Mouse (Mus musculus): ENCODE data around the gene Slc38a4. TPM values are rescaled to one million over a fixed set of nuclear protein-coding genes. Genes with fewer than 3 reads are reported as not detected.

The Slc38a4 gene
- polyA plus RNA-seq, 2 experiments = 24.4 to 52.7 TPM

DNA sequence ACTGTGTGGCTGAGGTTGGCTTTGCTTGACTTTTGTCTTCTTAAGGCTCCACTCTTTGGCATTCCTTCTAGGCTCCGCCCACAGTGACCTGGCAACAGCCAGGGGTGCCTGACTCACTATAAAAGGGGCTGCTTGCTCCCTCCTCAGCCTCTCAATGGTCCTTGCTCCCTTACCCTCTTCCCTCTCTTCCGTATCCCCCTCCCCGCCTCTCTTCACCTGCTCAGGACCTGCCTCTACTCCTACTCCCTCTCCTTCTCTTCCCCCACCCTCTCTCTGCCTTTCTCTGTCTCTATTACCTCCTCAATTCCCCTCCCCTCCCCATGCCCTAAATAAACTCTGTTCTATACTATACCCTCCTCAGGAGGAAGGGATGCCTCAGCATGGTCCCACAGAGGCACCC lies 20.3 kb upstream of the Slc38a4 start:
- H3K9me3 ChIP-seq (ENCODE audit: control insufficient read depth, low read length) = no peaks in the 10 kb centered on the region
- TF ChIP-seq CTCF (IDR thresholded peaks at IDR 0.05; ENCODE audit: low read depth) (no peak), EP300 (IDR thresholded peaks at IDR 0.05; ENCODE audit: low read depth) (no peak)
- peaks cover 0 to 9% of the 10 kb centered on the region in 2 experiments; a peak in 2 of 4 replicates for H3K4me1 ChIP-seq (replicated peaks; ENCODE audit: control insufficient read depth in 2 of 2, insufficient read depth in 2 of 2, low read length in 1 of 2)
- no peak overlapping the region for H3K4me3 ChIP-seq (ENCODE audit: insufficient read depth in 1 of 2, low read depth in 2 of 2, low read length in 2 of 2)
- H3K4me2 ChIP-seq (ENCODE audit: low read depth) = no peak overlapping the region
- H3K9ac ChIP-seq (replicated peaks) = no peak overlapping the region
- no peaks in the 10 kb centered on the region for H3K27me3 ChIP-seq (ENCODE audit: control insufficient read depth, insufficient read depth, low read length)
- no peak overlapping the region for H3K27ac ChIP-seq
- ATAC-seq (ENCODE audit: insufficient read depth) (no peak), DNase-seq (ENCODE audit: low read depth in 3 of 3, low spot score in 3 of 3) (no peak)
- WGBS (ENCODE audit: insufficient replicate concordance) = 48% methylated on average over 3 of the region's 3 CpGs
- no peaks in the 10 kb centered on the region for H3K36me3 ChIP-seq (replicated peaks; ENCODE audit: control insufficient read depth, insufficient read depth, low read depth)

DNA sequence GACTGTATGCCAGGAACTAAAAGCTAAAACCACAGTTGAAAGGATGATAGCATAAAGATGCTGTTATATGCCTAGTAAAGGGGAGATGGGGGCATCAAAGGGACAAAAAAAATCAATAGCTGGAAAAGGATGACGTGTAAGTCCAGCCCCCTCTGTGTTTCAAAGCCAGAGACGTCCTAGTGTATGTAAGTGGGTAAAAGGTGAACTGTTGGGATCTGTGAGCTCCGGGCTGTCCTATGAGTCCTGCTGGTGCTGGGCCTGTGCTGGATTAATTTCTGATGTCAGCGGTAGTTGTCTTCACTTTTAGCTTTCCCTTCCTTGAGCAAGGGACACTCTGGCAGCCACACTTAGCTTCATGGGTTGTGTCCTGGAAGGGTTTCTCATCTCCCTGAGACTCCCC lies 19.5 kb upstream of the Slc38a4 start:
- TF ChIP-seq CTCF (IDR thresholded peaks at IDR 0.05; ENCODE audit: low read depth) = no peak
- TF ChIP-seq EP300 (IDR thresholded peaks at IDR 0.05; ENCODE audit: low read depth) = no peak
- Histone ChIP-seq H3K27ac (no peak overlapping the region), H3K9ac (replicated peaks) (no peak overlapping the region), H3K9me3 (ENCODE audit: control insufficient read depth, low read length) (no peaks in the 10 kb centered on the region), H3K36me3 (replicated peaks; ENCODE audit: control insufficient read depth, insufficient read depth, low read depth) (no peaks in the 10 kb centered on the region), H3K4me1 (replicated peaks; ENCODE audit: control insufficient read depth in 2 of 2, insufficient read depth in 2 of 2, low read length in 1 of 2) (peaks cover 0 to 9% of the 10 kb centered on the region in 2 experiments; a peak in 2 of 4 replicates), H3K27me3 (ENCODE audit: control insufficient read depth, insufficient read depth, low read length) (no peaks in the 10 kb centered on the region), H3K4me2 (ENCODE audit: low read depth) (no peak overlapping the region), H3K4me3 (ENCODE audit: insufficient read depth in 1 of 2, low read depth in 2 of 2, low read length in 2 of 2) (no peak overlapping the region)
- DNase-seq (ENCODE audit: low read depth in 3 of 3, low spot score in 3 of 3) = no peak
- no peak for ATAC-seq (ENCODE audit: insufficient read depth)
- 54% methylated on average over 4 of the region's 4 CpGs for WGBS (ENCODE audit: insufficient replicate concordance)

DNA sequence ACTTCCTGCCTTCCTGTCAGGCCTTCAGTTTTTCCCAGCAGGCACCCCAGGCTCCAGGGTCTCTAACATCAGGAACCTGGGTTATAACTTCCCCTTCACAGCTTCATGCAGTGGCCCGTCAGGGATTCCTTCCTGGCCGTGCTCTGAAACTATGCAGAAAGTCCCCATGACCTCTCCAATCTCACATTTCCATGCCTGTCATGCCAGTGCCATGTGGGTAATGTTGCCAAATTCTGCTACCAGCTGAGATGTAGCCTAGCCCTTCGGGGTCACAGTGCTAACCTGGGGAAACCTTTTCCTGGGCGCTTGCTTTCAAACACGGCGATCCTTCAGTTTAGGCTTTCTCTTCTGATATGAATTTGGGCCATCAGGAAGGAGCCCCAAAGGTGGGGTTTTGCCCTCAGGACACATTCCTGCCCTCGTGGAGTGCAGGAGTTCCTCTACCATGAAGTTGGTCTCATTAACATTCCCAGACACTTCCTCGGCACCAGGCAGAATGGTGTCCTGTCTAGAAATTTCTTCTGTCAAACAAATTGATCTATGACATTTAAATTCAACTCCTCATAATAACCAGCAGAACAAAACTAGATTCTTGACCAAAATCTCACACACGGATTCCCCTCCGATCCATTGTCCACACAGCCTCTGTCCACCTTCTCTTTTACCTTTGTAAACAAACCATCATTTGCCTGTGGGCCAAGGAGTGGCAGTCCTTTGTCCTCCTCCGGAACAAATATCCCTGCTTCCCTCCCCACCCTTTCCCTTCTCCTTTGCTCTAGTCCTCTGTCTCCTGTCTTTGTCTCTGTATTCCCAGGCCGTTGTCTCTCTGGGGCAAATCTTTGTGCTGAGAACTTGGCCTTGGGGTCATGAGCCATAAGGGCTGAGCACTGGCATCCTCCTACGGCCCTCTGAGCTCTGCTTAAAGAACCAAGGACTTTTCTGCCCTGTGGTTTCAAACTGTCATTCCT lies 17.4 kb upstream of the Slc38a4 start:
- DNase-seq (ENCODE audit: low read depth in 3 of 3, low spot score in 3 of 3) (no peak), ATAC-seq (ENCODE audit: insufficient read depth) (no peak)
- no peaks in the 10 kb centered on the region for H3K27me3 ChIP-seq (ENCODE audit: control insufficient read depth, insufficient read depth, low read length)
- H3K9me3 ChIP-seq (ENCODE audit: control insufficient read depth, low read length) = no peaks in the 10 kb centered on the region
- H3K9ac ChIP-seq (replicated peaks) = no peak overlapping the region
- H3K4me2 ChIP-seq (ENCODE audit: low read depth) = no peak overlapping the region
- no peaks in the 10 kb centered on the region for H3K36me3 ChIP-seq (replicated peaks; ENCODE audit: control insufficient read depth, insufficient read depth, low read depth)
- H3K27ac ChIP-seq = no peak overlapping the region
- 55% methylated on average over 13 of the region's 13 CpGs for WGBS (ENCODE audit: insufficient replicate concordance)
- TF ChIP-seq CTCF (IDR thresholded peaks at IDR 0.05; ENCODE audit: low read depth) (no peak), EP300 (IDR thresholded peaks at IDR 0.05; ENCODE audit: low read depth) (no peak)
- peaks cover 0 to 10% of the 10 kb centered on the region in 2 experiments; a peak in 2 of 4 replicates for H3K4me1 ChIP-seq (replicated peaks; ENCODE audit: control insufficient read depth in 2 of 2, insufficient read depth in 2 of 2, low read length in 1 of 2)
- no peak overlapping the region for H3K4me3 ChIP-seq (ENCODE audit: insufficient read depth in 1 of 2, low read depth in 2 of 2, low read length in 2 of 2)

DNA sequence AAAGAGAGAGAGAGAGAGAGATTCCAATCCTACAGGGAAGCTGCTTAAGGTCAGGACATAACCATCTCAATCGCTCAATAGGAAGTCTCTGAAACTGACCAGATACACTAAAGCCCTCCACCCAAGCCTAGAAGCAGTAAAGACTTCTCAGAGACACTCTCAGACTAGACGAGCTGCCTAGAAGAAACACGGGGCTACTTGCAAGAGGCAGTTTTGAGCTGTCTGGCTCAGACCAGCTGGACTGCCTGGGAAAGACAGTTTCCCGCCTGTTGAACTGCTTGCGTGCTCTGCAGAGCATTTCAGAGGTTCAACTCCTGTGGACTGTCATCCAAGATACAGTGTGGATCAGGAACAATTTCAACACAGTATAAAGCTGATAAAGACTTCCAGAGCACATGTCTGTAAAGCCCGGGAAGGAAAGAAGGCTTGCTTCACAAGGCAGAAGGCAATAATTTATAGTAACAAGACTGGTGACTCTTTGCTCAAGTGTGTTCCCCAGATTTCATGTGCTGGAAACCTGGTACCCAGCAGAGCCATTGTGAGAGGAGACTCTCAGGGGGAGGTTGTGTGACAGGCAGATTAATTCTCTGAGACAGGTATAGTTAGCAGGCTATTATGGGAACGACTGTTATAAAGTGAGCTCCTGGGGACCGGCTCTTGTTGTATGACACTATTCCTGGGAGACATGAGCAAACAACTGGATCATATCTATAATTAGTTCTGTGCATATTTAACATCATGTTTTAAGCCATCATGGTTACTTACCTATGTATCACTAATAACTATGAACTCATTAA lies 11.8 kb upstream of the Slc38a4 start:
- no peak for ATAC-seq (ENCODE audit: insufficient read depth)

More for the DNA sequence above, 11.8 kb upstream of the Slc38a4 start:
- no peaks in the 10 kb centered on the region for H3K9me3 ChIP-seq (ENCODE audit: control insufficient read depth, low read length)
- H3K27me3 ChIP-seq (ENCODE audit: control insufficient read depth, insufficient read depth, low read length) = no peaks in the 10 kb centered on the region
- no peaks in the 10 kb centered on the region for H3K36me3 ChIP-seq (replicated peaks; ENCODE audit: control insufficient read depth, insufficient read depth, low read depth)
- H3K27ac ChIP-seq = no peak overlapping the region
- peaks cover 0 to 4% of the 10 kb centered on the region in 2 experiments; a peak in 1 of 4 replicates for H3K4me1 ChIP-seq (replicated peaks; ENCODE audit: control insufficient read depth in 2 of 2, insufficient read depth in 2 of 2, low read length in 1 of 2)
- WGBS (ENCODE audit: insufficient replicate concordance) = 35% methylated on average over 8 of the region's 8 CpGs
- H3K9ac ChIP-seq (replicated peaks) = no peak overlapping the region
- no peak overlapping the region for H3K4me3 ChIP-seq (ENCODE audit: insufficient read depth in 1 of 2, low read depth in 2 of 2, low read length in 2 of 2)
- H3K4me2 ChIP-seq (ENCODE audit: low read depth) = no peak overlapping the region; the same call in 1 of the 2 replicates
- TF ChIP-seq CTCF (IDR thresholded peaks at IDR 0.05; ENCODE audit: low read depth) (no peak), EP300 (IDR thresholded peaks at IDR 0.05; ENCODE audit: low read depth) (no peak)
- DNase-seq (ENCODE audit: low read depth in 3 of 3, low spot score in 3 of 3) = no peak

Measured in liver, embryonic 14.5 days (tissue).